Mouse (Mus musculus) frontal cortex, adult (tissue): ENCODE data around the gene Tnnt3.

Source experiments
- ATAC-seq: cut with Nextera tagmentation; 2 replicates; pipeline ENCODE4 v1.9.2; 2017; ENCODE audit warnings: mild to moderate bottlenecking, moderate library complexity, mixed read lengths; ENCODE audit not compliant: low TSS enrichment

Gene Tnnt3

DNA sequence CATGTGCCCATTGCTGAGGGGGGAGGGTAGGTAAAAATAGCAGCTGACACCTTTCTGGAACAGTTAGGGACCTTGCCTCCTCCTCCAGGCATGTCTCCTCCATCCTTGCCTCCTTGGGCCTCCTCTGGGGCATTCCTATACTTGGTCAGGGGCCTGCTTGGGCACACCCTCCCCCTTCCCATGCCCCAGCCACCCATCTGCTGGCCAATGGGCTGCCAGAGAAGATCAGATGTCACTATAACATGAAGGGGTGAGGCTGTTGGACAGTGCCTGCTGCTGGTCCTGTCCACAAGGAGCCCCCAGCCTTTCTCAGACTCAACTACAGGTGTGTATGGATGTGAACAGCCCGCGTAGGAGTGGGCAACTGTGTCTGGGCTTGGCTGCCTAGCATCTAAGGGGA, at the start of gene Tnnt3:
Gene Tnnt3, plus strand, starts transcription at position 262 of the 400 bp plus-strand sequence.
- no peak for ATAC-seq

DNA sequence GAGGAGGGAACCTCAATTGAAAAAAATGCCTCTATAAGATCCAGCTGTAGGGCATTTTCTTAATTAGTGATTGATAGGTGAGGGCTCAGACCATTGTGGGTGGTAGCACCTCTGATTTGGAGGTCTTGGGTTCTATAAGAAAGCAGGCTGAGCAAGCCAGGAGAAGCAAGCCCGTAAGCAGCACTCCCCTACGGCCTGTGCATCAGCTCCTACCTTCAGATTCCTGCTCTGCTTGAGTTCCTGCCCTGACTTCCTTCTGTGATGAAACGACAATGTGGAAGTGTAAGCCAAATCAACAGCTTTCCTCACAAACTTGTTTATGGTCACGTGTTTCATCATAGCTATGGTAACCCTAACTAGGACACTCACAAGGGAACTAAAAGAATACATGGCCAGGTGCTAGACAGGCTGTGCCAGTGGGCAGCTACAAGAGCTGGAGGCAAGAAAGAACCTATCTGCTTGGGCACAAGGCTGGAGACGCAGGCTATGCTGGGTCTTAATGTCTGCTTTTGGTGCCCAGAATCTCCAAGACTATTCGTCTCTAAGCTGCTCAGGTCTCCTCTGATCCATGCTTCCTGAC, 49.5 kb upstream of the Tnnt3 start:
- no peak for ATAC-seq

DNA sequence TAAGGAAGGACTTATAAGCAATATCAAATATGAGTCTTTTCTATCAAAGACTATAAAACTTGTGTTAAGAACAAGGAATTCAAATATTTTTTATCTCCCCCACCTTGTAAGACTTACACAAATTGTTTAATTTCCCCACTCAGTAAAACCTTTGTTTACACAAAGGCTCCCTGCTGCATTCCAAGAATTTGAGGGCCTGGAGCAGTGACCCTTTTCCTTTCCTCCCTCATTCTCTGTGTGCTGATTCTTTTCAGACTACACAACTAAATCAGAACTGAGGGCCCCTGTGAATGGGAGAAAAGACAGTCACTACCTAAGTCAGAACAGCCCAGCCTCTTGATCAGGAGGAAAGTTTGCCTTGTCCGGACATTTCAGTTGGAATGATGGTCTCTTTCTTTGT, 43.9 kb upstream of the Tnnt3 start:
- no peak for ATAC-seq

DNA sequence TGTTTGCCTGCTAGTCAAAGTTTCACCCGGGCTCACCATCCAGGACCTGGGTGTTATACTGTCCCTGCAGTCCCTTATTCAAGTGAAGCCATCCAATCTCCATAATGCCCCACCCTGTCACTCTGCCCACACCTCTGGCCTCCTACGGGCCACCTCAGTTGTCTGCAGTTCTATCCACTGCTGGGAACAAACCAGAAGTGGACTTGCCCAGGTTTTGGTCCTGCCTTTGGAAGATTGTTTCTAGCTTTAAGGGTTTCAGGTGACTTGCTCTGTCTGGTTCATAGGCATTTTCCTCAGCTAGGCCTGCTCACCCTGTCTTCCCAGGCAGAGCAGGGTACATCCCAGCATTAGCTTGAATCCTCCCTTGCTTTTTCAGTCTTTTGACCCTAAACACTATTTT, 43.4 kb upstream of the Tnnt3 start:
- ATAC-seq: no peak

DNA sequence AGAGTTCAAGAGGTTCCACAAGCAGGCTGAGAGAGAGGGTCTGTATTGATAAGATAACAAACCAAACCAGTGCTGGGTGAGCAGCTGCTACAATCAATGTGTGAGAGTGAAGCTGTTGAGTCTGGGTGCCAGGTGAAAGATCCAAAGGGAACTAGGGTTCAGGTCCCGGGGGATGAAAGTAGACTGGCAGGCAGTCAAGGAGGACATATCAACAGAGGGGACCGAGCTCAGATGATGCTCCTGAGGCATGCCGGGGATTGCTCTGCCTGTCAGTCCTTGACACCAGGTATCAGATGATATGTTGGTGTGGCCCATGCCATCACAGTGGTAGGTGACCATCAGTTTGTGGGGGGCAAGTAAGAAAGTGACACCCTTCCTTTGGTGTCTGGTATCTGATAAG, 41.8 kb upstream of the Tnnt3 start:
- ATAC-seq: no peak

DNA sequence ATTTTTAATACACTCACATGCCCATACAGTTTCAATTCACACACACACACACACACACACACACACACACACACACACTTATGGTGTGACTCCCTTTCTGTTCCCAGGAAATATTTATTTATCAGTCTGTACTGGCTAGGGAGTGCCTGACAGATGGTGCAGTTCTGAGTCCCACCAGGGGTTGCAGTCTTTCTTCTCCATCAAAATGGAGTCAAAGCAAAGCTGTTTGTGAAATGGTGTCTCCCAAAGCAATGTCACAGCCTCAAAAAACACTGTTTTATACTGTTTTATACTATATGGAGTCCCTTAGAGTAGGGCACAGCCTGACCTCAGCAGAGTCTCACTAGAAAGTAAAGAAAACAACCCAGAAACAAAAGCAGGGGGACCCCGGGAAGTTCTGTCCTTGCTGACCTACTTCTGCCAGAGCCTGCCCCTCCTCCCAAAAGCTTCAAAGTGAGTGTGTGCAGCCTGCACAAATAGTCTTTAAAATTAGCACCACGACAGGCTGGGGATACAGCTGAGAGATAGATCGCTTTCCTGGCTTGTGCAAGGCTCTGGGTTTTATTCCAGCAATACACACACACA, 41.3 kb upstream of the Tnnt3 start:
- ATAC-seq: 0 out of 2 replicates have a peak, but pooled peaks have one; percentile 34

DNA sequence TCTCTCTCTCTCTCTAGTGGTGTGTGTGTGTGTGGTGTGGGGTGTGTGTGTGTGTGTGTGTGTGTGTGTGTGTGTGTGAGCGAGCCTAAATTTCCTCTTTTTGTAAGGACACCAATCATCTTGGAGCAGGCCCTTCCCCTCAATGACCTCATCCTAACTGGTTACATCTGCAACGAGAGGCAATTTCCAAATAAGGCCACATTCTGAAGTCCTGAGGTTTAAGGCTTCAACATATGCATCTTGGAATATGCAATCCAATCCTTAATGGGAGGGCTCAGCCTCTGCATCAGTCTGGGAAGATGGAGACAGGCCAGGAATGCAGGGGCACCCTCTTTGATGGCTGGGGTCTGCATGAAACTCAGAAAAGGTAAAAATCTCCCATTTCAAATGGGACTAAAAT, 40.6 kb upstream of the Tnnt3 start:
- no peak for ATAC-seq

DNA sequence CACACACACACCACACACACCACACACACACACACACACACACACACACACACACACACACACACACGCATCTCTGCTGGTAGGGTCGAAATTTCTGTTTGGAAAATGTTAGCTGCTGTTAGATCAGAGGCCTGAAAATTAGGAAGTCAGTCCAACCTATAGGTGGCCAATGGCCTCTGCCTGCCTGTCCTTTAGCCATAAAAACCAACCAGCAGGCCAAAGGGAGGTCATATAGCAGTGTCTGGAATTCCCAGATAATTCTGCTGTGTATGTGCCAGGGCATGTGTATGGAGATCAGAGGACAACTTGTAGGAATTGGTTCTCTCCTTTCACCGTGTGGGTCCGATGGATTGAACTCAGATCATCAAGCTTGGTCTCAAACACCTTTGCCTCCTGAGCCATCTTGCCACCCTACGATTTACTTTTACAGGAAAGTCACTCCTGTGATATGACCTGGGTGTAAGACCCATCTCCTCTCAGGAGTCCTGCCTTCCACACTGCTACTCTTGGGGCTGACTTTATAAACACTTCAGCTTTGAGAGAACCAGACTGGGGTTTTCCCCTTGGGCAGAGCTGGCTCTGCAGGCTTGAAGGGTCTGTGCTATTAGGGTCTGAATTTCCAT, 39.8 kb upstream of the Tnnt3 start:
- ATAC-seq: no peak

DNA sequence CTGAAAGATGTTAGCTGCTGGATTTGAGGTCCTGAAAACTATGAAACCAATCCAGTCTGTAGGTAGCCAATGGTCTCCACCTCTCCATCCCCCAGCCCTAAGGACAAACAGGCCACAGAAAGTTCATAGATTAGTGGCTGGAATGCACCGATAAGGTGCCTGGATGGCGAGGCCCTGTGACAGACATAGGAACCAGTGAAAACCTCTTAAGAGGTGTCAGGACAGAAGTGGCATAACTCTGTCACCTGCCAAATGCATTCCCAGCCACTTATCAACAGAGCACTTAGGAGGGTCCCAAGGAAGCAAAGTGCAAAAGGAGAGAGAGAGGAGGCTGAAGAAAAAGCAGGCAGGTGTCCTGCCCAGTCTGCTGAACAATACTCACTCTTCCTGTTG, 39.3 kb upstream of the Tnnt3 start:
- ATAC-seq: no peak

DNA sequence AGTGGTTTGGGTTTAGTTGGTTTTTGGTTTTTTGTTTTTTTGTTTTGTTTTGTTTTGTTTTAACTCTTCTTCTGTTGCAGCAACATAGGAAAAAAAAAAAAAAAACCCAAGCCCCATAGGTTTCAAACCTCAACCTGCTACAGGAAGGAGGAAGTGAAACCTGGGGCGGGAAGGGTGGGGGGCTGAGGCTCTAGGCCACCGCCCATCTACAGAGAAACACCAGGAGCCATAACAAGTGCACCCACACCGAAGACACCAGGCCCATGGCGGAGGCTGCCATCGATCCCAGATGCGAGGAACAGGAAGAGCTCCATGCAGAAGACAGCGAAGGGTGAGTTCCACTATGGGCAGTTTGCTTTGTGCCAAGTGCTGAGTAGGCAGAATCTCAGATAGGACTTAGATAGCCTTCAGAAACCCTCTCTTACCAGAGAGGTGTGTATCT, 38.0 kb upstream of the Tnnt3 start, which contains the start of gene Lsp1:
Gene Lsp1, plus strand, starts transcription at position 174 of the 442 bp plus-strand sequence.
- no peak for ATAC-seq

DNA sequence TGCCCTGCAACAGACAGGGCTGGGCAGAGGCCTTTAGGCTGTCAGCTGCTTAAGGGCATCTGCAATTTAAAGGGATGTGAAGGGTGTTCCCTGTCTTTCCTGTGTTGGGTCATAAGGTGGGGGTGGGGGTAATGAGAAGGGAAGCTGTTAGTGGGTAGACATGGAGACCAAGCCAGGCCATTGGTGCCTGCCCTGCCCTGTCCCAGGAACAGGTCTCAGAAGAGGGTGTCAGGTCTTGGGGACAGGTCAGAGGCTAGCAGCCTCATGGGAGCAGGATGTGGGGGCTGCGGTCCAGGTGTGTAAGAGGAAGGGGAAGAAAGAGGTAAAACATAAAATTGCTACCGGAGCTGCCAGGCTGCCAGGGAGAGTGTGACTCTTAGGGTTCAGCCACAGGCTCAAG, 37.2 kb upstream of the Tnnt3 start:
- ATAC-seq: no peak

DNA sequence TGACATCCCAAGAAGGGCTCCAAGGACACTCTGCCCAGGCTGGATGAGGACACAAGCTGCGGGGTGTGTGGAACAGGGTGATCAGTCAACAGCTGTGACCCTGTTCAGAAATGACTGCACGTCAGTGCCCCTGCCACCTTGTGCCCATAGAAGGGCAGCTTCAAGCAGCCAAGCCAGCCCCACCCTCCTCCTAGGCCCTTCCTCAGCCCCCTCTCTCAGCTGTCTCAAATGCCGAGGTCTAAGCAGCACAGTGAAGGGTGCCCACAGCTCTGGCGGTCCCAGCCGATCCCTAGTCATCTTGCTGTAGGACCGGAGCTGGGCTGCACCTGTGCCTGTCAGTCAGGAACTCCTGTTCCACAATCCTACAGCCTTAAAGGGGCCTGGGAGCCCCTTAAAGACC, 36.4 kb upstream of the Tnnt3 start:
- ATAC-seq: no peak

DNA sequence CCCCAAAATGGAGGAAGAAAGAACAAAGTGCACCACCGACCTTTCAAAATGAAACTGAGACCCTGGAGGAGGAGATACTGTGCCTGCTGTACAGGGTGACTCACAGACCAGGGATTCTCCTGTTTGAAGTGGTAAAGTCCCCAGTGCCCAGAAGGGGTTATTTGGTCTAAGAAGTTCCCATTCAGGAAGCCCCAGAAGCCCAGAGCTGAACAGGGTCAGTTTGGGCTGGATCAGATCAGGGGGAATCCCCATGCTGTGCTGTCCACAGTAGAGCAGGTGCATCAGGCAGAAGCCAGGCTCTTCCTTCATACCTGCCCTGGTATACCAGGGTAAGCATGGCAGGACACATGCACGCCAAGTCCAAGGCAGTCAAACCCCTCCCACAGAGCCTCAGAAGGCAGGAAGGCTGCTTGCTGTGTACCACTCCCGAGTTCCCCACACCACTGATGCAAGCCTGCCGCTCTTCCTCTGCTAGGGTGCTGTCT, 36.0 kb upstream of the Tnnt3 start:
- ATAC-seq: no peak

DNA sequence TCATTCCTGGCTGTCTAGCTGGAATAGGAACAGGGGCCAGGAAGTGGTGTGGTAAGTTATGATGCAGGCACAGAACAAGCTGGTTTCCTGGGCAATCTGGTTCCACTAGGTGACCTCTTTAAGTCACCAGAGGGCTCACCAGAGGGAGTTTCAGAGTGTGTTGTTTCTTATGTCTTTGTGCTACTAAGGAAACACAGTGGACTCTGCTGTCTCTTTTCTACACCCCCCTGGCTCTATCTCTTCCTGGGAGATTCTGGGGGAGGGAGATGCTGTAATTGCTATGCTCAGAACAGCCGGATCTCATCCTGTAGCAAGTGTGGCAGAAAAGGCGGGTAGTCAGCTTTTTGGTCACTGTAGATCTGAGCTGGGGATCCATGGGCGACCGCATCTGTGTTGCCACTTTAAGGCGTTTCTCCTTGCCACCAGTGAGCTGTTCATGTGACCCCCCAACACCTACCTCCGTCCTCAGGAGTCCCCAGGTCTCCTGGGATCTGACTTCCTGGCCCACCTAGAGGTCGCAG, 28.4 kb upstream of the Tnnt3 start:
- ATAC-seq: peak; percentile 57; the same call in 1 of the 2 replicates

DNA sequence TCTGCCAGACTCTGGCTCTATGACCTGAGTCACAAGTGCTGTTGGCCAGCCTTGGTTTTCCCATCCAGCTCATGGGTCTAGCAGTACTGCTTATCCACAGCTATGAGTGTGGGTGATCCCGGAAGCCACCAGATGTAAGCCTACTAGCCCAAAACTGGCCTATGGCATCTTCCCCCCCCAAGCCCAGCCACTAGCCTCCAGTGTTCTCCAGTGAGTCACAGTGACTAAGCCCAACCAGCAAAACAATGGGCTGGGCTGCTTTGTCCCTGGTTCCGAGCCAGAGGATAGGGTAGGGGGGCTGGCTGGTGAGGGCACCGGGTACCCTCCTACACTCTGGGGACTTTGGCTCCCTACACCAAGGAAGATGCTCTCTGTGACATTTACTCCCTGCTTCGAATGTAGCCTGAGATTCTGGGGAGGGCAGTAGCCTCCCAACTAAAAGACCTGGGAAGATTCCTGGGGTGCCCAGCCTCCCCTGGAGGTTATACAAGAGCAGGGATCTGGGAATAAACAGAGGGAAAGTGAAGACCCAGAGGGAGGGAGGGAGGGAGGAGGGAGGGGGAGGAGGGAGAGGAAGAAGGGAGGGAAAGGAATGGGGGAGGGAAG, 27.7 kb upstream of the Tnnt3 start:
- ATAC-seq: peak; percentile 44; the same call in 1 of the 2 replicates

DNA sequence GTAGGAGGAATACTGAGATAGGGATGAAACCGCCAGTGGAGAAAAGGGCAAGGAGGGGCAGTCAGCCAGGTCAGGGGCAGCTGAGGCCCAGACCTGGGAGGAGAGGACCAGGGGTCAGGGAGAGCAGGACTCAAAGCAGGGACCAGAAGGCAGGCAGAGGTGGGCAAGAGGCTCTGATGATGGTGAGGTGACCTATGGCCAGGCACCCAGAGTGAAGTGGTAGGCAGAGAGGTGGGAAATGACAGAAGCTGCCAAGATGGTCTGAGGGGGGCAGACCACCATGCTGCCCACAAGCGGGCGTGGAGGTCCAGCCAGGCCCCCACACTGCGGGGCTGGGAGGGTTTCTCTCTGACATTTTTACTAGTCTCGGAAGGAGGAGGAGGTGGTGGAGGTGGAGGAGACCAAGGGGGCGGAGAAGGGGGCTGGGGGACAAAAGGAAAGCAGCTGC, 27.2 kb upstream of the Tnnt3 start:
- ATAC-seq: no peak

DNA sequence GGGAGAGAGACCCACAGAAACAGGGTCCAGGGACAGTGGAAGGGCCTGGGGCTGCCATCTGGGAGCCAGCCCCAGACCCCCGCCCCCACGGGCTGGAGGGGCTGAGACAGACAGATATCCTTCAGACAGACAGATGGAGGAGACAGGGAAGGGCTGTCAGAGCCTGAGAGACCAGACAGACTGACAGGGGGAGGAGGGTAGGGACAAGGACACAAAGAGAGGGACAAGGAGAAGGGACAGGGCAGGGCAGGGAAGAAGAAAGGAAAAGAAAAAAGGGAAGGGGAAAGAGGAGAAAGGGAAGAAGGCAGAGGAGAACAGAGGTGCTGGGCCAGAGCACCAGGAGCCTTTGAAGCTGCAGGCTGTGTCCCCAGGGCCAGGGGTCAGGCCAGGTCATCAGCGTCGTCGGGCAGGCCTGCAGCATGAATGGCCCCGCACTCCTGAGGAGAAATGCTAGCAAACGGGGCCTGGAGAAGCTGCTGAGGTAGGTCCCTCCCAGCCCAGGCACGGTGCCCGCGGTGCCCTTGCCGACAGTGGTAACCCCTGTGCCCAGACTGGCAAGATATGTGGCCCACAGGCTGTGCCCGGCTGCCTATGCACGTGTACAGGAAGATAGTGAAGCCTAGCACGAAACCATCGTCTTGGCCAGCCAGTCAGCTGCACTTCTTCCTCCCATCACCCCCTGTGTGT, 26.6 kb upstream of the Tnnt3 start:
- no peak for ATAC-seq

DNA sequence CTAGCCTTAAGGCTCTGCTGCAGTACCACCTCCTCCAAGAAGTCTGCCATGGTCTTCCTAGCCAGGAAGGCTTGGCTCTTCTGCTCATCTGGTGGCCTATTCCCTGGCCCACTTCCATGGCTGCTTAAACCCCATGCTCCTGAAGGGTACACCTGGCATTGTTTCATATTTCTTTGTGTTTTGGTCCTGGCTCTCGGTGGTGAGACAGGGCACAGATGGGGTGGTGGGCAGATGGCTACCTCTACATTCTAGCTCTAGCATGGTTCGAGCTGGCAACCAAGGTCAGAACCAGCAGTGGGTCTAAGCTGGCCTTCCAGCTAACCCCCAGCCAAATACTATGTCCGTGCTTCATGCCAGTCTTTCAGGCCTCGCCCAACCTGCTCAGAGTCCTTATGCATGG, 25.7 kb upstream of the Tnnt3 start:
- no peak for ATAC-seq

DNA sequence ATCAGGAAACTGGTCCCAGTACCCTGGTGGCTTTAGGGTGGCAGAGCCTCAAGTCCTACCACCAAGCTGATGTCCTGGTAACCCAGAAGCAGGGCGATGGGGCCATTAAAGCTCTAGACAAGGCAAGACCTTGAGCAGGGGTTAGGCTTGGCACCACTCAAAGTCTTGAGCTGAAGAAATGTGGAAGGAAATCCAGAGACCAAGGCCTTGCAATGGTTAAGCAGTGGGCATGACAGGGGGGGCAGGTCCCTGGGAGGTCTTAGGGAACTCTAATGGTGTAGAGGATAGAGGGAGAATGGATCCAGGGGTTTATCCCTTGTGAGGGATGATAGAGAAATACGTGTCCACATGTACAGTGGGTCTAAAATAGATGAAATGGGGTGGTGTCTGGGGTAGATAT, 25.2 kb upstream of the Tnnt3 start:
- ATAC-seq: no peak

DNA sequence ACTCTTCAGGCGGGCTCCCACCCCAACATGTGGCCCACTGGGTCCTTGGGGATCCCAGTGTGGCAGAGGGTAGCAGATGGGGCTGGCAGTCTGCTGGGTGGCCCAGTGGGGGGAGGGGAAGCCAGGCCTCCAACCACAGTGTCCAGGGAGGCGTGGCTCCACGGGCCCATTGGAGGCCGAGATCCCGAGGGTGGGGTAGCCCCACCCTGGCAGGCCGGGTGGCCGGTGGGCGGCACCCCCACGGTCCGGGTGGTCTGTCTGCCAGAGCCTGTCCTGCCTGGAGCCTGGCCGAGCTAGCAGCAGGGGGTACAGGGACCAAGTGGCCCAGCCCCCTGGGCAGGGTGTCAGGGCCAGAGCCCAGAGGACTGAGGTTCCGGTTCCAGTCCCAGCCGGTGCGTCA, 23.8 kb upstream of the Tnnt3 start:
- ATAC-seq: no peak

DNA sequence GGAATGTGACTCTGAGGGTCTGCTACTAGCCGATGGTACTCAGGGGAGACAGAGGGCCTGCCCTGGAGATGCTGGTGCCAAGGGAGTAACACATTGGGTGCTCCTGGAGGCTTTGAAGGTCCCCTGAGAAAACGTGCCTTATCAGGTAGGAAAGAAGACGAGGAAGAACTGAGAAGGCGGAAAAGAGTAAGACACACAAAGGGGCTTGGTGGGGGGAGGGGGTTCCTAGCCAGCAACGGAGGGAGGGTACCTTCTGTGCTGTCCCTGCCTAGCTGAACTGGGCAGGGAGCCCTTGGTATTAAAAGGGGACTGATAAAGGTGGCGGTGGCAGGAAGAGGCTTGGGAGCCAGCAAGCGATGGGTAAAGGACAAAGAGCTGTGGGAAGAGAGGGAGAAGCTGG, 23.0 kb upstream of the Tnnt3 start:
- ATAC-seq: no peak

DNA sequence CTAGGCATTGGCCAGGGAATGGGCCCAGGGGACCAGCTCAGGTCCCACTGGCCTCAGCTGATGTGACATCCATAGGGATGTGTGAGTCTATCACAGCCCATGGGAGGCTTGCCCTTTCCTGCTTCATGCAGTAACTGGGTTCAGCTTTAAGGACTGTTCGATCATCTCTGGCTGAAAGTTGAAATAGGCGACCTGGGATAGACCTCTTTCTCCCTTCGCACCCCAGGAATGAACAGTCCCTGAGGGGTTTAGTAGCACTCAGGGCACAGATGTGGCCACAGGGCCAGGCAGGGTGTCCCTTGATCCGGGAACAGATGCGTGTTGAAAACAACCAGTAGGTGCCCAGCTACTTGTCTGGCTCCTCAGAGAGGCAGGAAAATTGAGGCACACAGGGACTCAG, 22.4 kb upstream of the Tnnt3 start:
- ATAC-seq: no peak
